Mouse (Mus musculus) regulatory T cell (primary cell): ENCODE measurements around the gene Gsto2.

ENCODE experiments used
- in situ Hi-C: fragments of 300-600 bp; cut with MboI, MseI; formaldehyde crosslinking; loops from one replicate; pipeline ENCODE4 v1.15.1; 2025; ENCODE audit warnings: high pct_unique_total_duplicates

The Gsto2 gene

GRCm38 (mm10) chr19:47857957-47858942, 7.1 kb upstream of the Gsto2 start:
- in situ Hi-C loops = no loop called here

- in situ Hi-C loops = no loop called here
These were observed 6.2 kb upstream of the Gsto2 start for GRCm38 (mm10) chr19:47859180-47859579.

- in situ Hi-C loops = no loop called here
These were observed 2.8 kb upstream of the Gsto2 start for GRCm38 (mm10) chr19:47862581-47862980.

- in situ Hi-C loops = no loop called here
These were observed 1.3 kb upstream of the Gsto2 start for GRCm38 (mm10) chr19:47864051-47864450.

GRCm38 (mm10) chr19:47864721-47865120, 613 bp upstream of the Gsto2 start:
- in situ Hi-C loops = no loop called here

GRCm38 (mm10) chr19:47867628-47868175, 2.4 kb downstream of the Gsto2 start:
- in situ Hi-C loops = no loop called here

GRCm38 (mm10) chr19:47868951-47869350, 3.6 kb downstream of the Gsto2 start:
- in situ Hi-C loops = no loop called here

- in situ Hi-C loops = no loop called here
These were observed 4.2 kb downstream of the Gsto2 start for GRCm38 (mm10) chr19:47869516-47869915.

GRCm38 (mm10) chr19:47870102-47870666, 4.8 kb downstream of the Gsto2 start:
- in situ Hi-C loops = no loop called here

GRCm38 (mm10) chr19:47871515-47871914, 6.2 kb downstream of the Gsto2 start:
- in situ Hi-C loops = no loop called here

- in situ Hi-C loops = no loop called here
These were observed 10.9 kb downstream of the Gsto2 start for GRCm38 (mm10) chr19:47876252-47876651.

GRCm38 (mm10) chr19:47881538-47881937, 16.2 kb downstream of the Gsto2 start:
- in situ Hi-C loops = loop anchor here (5.0 kb wide), 1 partner anchor 51 kb away; no protein-coding TSS in a partner anchor

GRCm38 (mm10) chr19:47882151-47882881, 17.0 kb downstream of the Gsto2 start:
- in situ Hi-C loops = loop anchor here (5.0 kb wide), 1 partner anchor 50 kb away; no protein-coding TSS in a partner anchor

GRCm38 (mm10) chr19:47882882-47883254, 17.5 kb downstream of the Gsto2 start:
- in situ Hi-C loops = loop anchor here (5.0 kb wide), 1 partner anchor 49 kb away; no protein-coding TSS in a partner anchor

GRCm38 (mm10) chr19:47884296-47885085, 19.2 kb downstream of the Gsto2 start:
- in situ Hi-C loops = loop anchor here (5.0 kb wide), 1 partner anchor 48 kb away; no protein-coding TSS in a partner anchor

GRCm38 (mm10) chr19:47885191-47885743, 19.9 kb downstream of the Gsto2 start:
- in situ Hi-C loops = no loop called here

GRCm38 (mm10) chr19:47885886-47886285, 20.6 kb downstream of the Gsto2 start:
- in situ Hi-C loops = no loop called here

GRCm38 (mm10) chr19:47886617-47887016, 21.3 kb downstream of the Gsto2 start:
- in situ Hi-C loops = no loop called here

- in situ Hi-C loops = no loop called here
These were observed 22.1 kb downstream of the Gsto2 start for GRCm38 (mm10) chr19:47887417-47887816.

GRCm38 (mm10) chr19:47888037-47888436, 22.7 kb downstream of the Gsto2 start:
- in situ Hi-C loops = no loop called here
